Mouse (Mus musculus) midbrain, embryonic 12.5 days (tissue): ENCODE results near the gene Pla2g2e. TPM values are rescaled to one million over a fixed set of nuclear protein-coding genes. Genes with fewer than 3 reads are reported as not detected.

Experiments used
- ATAC-seq: fragments of 200-750 bp; cut with Nextera tagmentation; 2 replicates; pipeline ENCODE4 v1.8.0; 2017; ENCODE audit warnings: low read depth, moderate TSS enrichment, moderate library complexity; ENCODE audit not compliant: low FRiP score
- H3K27ac ChIP-seq: fragments of 300-500 bp; sonication (generic); replicated peaks from 2 replicates; pipeline ENCODE4 v1.5.1; 2016; ENCODE audit warnings: mild to moderate bottlenecking
- H3K27me3 ChIP-seq: fragments of 300-500 bp; sonication (generic); 2 replicates; pipeline ENCODE4 v1.6.1; 2016; ENCODE audit warnings: mild to moderate bottlenecking
- H3K36me3 ChIP-seq: fragments of 300-500 bp; sonication (generic); 2 replicates; pipeline ENCODE4 v1.6.1; 2016
- H3K4me1 ChIP-seq: fragments of 300-500 bp; sonication (generic); 2 replicates; pipeline ENCODE4 v1.6.1; 2016
- H3K4me2 ChIP-seq: fragments of 300-500 bp; sonication (generic); replicated peaks from 2 replicates; pipeline ENCODE4 v1.6.1; 2016; ENCODE audit warnings: mild to moderate bottlenecking, moderate library complexity
- H3K4me3 ChIP-seq: fragments of 300-500 bp; sonication (generic); 2 replicates; pipeline ENCODE4 v1.5.1; 2016; ENCODE audit warnings: mild to moderate bottlenecking
- H3K9ac ChIP-seq: fragments of 300-500 bp; sonication (generic); replicated peaks from 2 replicates; pipeline ENCODE4 v1.6.1; 2016; ENCODE audit warnings: mild to moderate bottlenecking, moderate library complexity
- H3K9me3 ChIP-seq: fragments of 300-500 bp; sonication (generic); 2 replicates; pipeline ENCODE4 v1.6.1; 2016; ENCODE audit warnings: mild to moderate bottlenecking
- whole genome bisulfite sequencing: fragments of 180-500 bp; shearing (Covaris S2); methylation state at CpG from one replicate; pipeline ENCODE4 v1.1.7; 2016; 5-methylcytosine and 5-hydroxymethylcytosine counted together
- polyA plus RNA-seq: library from polyadenylated mRNA; unstranded; fragments of >200 nt; fragmentation: Nextera tagmentation; extraction: Ambion mirVana; gene quantifications from 2 replicates; pipeline ENCODE4 v1.2.1, GENCODE M21; 2016

Pla2g2e gene
- not detected in 2 replicates for polyA plus RNA-seq

DNA sequence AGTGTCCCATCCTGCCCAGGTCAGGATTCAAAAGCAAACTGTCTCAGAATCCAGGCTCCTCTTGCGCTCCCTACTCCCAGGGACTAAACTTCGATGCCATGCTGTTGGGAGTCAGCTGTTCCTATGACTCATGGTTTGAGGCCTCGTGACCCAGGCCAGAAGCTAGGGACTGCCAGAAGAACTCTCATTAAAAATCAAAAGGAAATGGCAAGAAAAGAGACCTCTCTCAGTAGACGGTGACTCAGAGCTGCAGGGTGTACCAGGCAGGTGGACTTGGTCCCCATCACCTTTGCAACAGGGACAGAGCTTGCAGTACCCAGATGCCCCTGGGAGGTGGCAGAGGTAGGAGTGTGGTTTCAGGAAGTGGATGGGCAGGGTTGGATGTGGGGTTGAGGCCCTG lies at the start of gene Pla2g2e:
Pla2g2e (plus strand) TSS at position 212 of the 400 bp plus-strand sequence.
- Histone ChIP-seq H3K9me3 (no peaks in the 10 kb centered on the region), H3K9ac (no peak within 1 kb of the TSS), H3K4me1 (no peaks in the 10 kb centered on the region), H3K4me2 (no peak within 1 kb of the TSS), H3K36me3 (no peaks in the 10 kb centered on the region), H3K27me3 (peaks cover 16% of the 10 kb centered on the region), H3K4me3 (no peak within 1 kb of the TSS), H3K27ac (no peak within 1 kb of the TSS)
- WGBS, result 88% methylated on average over 4 of the region's 4 CpGs
- ATAC-seq, result no peak

DNA sequence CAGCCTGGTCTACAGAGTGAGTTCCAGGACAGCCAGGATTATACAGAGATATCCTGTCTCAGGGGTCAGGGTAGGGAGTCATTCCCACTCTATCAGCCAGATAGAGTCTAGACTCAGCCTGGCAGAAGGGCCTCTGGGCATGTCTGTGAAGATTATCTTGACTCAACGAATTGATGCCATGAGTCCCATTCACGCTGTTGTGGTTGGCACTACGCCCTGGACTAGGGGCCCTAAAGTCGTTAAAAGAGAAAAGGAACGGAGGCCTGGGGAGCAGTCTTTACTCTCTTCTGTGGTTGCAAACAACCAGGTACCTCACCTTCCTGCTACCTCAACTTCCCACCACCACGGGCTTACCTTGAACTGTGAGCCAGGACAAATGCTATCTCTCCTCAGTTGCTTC lies 37.9 kb upstream of the Pla2g2e start:
- no peaks in the 10 kb centered on the region for H3K27me3 ChIP-seq

DNA sequence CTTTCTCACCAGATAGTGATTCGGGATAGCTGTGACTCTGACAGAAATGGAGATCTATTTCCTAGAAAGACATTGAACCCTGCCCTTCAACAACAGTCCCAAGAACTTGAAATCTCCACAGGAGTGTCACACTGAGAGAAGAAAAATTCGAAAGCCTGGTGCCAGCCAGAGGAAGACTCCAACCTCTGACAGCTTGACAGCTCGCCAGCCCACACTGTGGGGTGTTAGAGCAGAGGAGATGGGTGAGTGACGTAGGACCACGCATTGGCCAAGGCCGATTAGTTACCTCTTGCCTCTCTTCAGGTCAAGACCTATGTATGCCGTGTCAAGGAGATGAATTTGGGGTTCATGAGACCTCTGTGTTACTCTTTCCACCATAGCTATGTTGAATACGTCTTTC lies 37.0 kb upstream of the Pla2g2e start:
- Histone ChIP-seq H3K4me3 (no peak overlapping the region), H3K36me3 (no peaks in the 10 kb centered on the region), H3K4me1 (no peaks in the 10 kb centered on the region), H3K9me3 (peaks cover 20% of the 10 kb centered on the region; the same call in 1 of the 2 replicates), H3K27ac (no peak overlapping the region), H3K9ac (no peak overlapping the region), H3K27me3 (no peaks in the 10 kb centered on the region), H3K4me2 (no peak overlapping the region)
- no peak for ATAC-seq
- 83% methylated on average over 8 of the region's 8 CpGs for WGBS

More for the DNA sequence above, 37.9 kb upstream of the Pla2g2e start:
- Histone ChIP-seq H3K9me3 (peaks cover 13% of the 10 kb centered on the region; the same call in 1 of the 2 replicates), H3K36me3 (no peaks in the 10 kb centered on the region), H3K4me2 (no peak overlapping the region), H3K9ac (no peak overlapping the region), H3K4me1 (no peaks in the 10 kb centered on the region), H3K4me3 (no peak overlapping the region), H3K27ac (no peak overlapping the region)
- WGBS, result 82% methylated on average over 6 of the region's 6 CpGs
- ATAC-seq, result no peak

DNA sequence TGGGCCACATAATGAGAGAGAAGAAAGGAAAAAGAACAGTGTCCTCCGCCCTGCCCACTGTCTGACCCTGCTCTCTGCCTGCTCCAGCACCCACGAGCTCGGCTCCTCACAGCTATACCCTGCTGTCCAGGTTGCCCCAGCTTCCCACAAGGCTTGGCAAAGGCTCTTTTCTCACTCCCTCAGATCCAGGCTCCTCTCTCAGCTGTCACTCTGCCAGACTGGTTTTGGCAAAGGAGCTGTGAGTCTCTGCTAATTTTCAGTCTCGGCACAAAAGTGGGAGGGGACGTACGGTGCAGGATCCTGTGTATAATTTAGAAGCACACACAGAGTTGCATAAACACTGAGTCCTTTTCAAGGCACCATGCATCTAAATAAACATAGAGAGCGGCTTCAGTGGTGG lies 36.4 kb upstream of the Pla2g2e start:
- no peak overlapping the region for H3K27ac ChIP-seq
- no peak overlapping the region for H3K4me2 ChIP-seq
- H3K9ac ChIP-seq, result no peak overlapping the region

DNA sequence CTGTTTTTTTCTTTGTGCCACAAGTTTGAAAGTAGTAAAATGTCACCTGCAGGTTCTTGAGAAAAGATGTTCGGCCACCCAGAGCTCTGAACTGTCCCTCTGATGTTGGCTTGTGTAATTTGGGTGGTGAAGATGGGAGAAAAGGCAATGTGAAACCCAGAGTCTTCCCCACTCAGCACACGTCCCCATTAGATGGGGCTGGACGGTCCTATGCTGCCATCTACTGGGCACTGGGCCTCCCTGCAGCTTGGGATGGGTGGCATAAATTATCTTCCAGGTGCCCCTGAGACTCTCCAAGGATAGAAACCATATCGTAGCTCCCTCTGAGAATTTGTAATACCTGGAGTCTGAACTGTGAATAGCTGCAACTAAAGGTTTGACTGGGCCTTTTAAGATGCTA lies 26.3 kb upstream of the Pla2g2e start:
- H3K4me3 ChIP-seq, result no peak overlapping the region
- no peak overlapping the region for H3K4me2 ChIP-seq
- ATAC-seq, result no peak
- no peaks in the 10 kb centered on the region for H3K9me3 ChIP-seq
- no peaks in the 10 kb centered on the region for H3K36me3 ChIP-seq
- H3K27me3 ChIP-seq, result peaks cover 13% of the 10 kb centered on the region; the same call in 1 of the 2 replicates
- no peak overlapping the region for H3K27ac ChIP-seq
- no peaks in the 10 kb centered on the region for H3K4me1 ChIP-seq
- WGBS, result 4% methylated on average over 4 of the region's 4 CpGs
- no peak overlapping the region for H3K9ac ChIP-seq

More for the DNA sequence above, 36.4 kb upstream of the Pla2g2e start:
- H3K4me1 ChIP-seq, result no peaks in the 10 kb centered on the region
- WGBS, result 89% methylated on average over 7 of the region's 7 CpGs
- H3K9me3 ChIP-seq, result peaks cover 20% of the 10 kb centered on the region; the same call in 1 of the 2 replicates
- H3K36me3 ChIP-seq, result no peaks in the 10 kb centered on the region
- no peak for ATAC-seq
- H3K27me3 ChIP-seq, result no peaks in the 10 kb centered on the region
- H3K4me3 ChIP-seq, result no peak overlapping the region

DNA sequence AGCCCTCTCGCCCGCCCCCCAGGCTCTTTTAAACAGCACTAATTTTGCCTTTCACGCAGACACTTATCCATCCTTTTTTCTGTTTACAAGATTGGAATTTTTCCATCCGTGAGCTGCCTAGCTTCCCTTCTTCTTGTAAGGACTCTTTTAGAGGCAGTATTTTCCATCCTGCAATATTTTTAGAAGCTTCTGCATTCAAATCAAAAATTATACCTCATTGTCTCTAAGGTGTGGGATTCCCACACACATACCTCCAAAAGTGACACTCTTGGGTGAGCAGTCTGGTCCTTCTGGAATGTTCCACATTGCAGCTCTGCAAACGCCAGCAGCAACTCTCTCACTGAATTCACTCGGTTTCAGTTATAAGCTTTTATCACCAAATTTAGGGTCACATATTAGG lies 24.8 kb upstream of the Pla2g2e start:
- H3K9me3 ChIP-seq, result no peaks in the 10 kb centered on the region
- no peak overlapping the region for H3K4me3 ChIP-seq
- no peak overlapping the region; the same call in 1 of the 2 replicates for H3K9ac ChIP-seq
- H3K4me1 ChIP-seq, result no peaks in the 10 kb centered on the region
- H3K27ac ChIP-seq, result no peak overlapping the region
- H3K4me2 ChIP-seq, result no peak overlapping the region
- H3K27me3 ChIP-seq, result peaks cover 13% of the 10 kb centered on the region; the same call in 1 of the 2 replicates
- no peaks in the 10 kb centered on the region for H3K36me3 ChIP-seq
- 73% methylated on average over 6 of the region's 6 CpGs for WGBS
- no peak for ATAC-seq

DNA sequence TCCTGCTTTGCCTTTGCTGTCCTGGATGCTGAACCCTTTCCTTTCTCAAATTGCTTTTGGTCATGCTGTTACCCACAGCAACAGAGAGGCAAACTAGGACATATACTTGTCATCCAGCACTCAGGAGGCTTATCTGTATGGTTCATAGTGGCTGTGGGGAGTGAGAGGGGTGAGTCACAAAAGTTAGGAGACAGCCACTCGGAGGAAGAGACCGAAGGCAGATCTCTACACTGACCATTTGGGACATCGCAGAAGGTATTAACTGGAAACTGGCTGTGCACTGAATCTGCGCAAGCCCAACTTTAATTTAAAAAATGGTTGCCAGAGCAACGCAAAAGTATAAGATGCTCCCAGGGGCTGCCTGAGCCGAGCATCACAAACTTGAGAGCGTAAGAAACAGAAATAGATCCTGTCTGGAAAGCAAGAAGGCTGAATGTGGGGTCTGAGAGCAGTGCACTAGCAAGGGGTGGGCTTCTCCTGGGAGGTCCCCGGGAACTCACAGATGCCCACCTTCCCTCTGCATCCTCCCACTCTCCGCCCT lies 22.6 kb upstream of the Pla2g2e start:
- no peak overlapping the region for H3K4me3 ChIP-seq
- H3K9me3 ChIP-seq, result no peaks in the 10 kb centered on the region
- no peaks in the 10 kb centered on the region for H3K4me1 ChIP-seq
- no peak overlapping the region for H3K9ac ChIP-seq
- H3K27ac ChIP-seq, result no peak overlapping the region
- no peak overlapping the region for H3K4me2 ChIP-seq
- peaks cover 13% of the 10 kb centered on the region; the same call in 1 of the 2 replicates for H3K27me3 ChIP-seq
- no peak for ATAC-seq
- H3K36me3 ChIP-seq, result no peaks in the 10 kb centered on the region
- WGBS, result 89% methylated on average over 9 of the region's 9 CpGs

DNA sequence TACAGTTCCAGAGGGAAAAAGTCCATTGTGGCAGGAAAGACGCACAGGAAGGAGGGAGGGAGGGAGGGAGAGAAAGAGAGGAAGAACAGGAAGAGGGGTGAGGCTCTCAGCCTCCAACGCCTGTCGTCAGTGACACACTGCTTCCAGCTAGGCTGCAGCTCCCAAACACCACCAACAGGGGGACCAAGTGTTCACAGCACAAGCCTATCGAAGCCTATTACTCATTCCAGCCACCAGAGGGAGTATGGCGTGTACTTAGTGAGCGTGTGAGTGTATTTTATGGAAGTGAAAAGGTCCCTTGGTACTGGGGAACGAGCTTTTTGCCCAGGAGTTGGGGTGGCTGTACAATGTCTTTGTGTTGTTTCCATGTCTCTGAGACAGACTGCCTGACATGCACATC lies 21.3 kb upstream of the Pla2g2e start:
- Histone ChIP-seq H3K36me3 (no peaks in the 10 kb centered on the region), H3K4me1 (no peaks in the 10 kb centered on the region), H3K27me3 (peaks cover 11% of the 10 kb centered on the region; the same call in 1 of the 2 replicates), H3K4me2 (no peak overlapping the region), H3K4me3 (no peak overlapping the region), H3K9me3 (no peaks in the 10 kb centered on the region), H3K27ac (no peak overlapping the region), H3K9ac (no peak overlapping the region)
- whole genome bisulfite sequencing, result 25% methylated on average over 7 of the region's 7 CpGs
- ATAC-seq, result no peak

DNA sequence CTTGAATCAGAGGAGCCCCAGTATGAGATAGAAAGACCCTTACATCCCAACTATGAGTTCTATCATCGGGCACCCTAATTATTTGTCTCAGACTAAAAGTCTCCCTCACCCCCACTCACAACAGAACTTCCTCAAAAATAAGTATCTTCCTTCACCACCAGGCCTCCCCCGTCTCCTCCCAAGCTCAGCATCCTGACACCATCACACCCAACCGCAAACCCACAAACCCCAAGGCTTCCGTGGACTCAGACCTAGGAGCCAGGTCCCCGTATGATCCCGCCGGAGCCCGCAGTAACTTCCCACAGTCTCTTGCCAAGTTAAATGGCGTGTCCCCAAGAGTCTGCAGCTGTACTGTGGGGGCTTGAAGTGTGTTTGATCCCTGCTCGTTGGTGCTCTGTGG lies 20.2 kb upstream of the Pla2g2e start:
- H3K4me1 ChIP-seq, result no peaks in the 10 kb centered on the region
- H3K9me3 ChIP-seq, result no peaks in the 10 kb centered on the region
- no peak overlapping the region for H3K4me2 ChIP-seq
- H3K36me3 ChIP-seq, result no peaks in the 10 kb centered on the region
- WGBS, result 94% methylated on average over 10 of the region's 10 CpGs
- H3K27ac ChIP-seq, result no peak overlapping the region
- no peak overlapping the region for H3K4me3 ChIP-seq
- ATAC-seq, result no peak
- peaks cover 4% of the 10 kb centered on the region; the same call in 1 of the 2 replicates for H3K27me3 ChIP-seq
- no peak overlapping the region for H3K9ac ChIP-seq

DNA sequence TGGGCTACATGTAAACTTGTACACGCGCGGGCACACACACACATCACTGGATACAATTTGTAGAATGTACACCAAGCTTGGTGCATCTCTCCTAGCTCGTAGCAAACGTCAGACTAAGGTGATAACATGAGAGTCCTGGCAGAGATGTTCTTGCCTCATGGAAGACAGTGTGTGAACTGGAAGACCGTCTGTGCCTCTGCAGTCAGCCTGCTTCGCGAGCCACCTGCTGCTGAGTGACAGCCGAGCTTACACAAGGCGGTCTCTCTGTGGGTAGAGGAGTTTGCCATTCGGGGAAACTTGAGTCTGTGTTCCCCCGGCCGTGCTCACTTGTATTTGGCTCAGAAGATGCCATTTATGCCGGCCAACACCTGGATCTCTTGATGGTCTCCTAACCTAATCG lies 19.3 kb upstream of the Pla2g2e start:
- no peak for ATAC-seq
- no peaks in the 10 kb centered on the region for H3K27me3 ChIP-seq
- no peaks in the 10 kb centered on the region for H3K36me3 ChIP-seq
- no peak overlapping the region for H3K4me2 ChIP-seq
- H3K27ac ChIP-seq, result no peak overlapping the region
- no peaks in the 10 kb centered on the region for H3K4me1 ChIP-seq
- no peak overlapping the region for H3K4me3 ChIP-seq
- H3K9ac ChIP-seq, result no peak overlapping the region
- 88% methylated on average over 15 of the region's 15 CpGs for WGBS
- no peaks in the 10 kb centered on the region for H3K9me3 ChIP-seq

DNA sequence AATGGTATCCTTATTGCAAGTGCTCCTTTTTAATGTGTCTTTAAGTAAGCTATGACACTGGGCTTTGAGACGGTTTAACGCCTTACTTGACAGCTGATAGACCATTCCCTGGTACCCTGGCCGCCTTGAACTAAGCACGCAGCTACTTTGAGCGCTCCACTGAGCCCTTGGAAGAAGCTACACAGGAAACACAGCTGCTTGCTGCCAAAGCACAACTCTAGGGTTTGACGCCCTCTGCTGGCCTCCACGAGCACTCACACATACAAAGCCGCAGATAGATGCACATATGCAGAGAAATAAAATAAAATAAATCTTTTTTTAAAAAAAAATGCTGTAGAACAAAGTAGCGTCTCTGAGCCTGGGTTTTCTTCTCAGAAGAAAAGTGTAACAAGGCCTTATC lies 18.5 kb upstream of the Pla2g2e start:
- peak overlapping the region; percentile 52 for H3K4me2 ChIP-seq
- 16% methylated on average over 9 of the region's 9 CpGs for WGBS
- H3K9me3 ChIP-seq, result no peaks in the 10 kb centered on the region
- peak overlapping the region; percentile 40 for H3K4me3 ChIP-seq
- H3K9ac ChIP-seq, result peak overlapping the region; percentile 53; the same call in 1 of the 2 replicates
- ATAC-seq, result no peak
- no peaks in the 10 kb centered on the region for H3K27me3 ChIP-seq
- no peaks in the 10 kb centered on the region for H3K36me3 ChIP-seq
- H3K27ac ChIP-seq, result no peak overlapping the region
- no peaks in the 10 kb centered on the region for H3K4me1 ChIP-seq

DNA sequence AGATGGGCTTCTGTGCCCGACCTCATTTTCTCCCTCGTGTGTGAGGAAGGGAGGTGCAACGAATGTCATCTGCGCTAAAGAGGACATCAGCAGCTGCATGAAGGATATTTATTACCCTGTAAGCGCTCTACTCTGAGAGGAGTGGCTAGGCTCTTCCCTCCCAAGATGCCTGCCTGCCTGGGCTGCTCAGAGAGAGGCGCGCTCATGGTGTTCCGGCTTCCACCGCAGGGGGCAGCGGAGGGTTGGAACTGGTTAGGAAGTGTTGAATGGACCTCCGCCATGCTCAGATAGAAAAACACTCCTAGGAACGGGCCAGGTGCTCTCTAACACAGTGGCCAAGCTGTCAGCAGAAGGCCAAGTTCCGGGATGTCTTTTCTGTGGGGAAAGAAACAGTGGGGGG lies 18.0 kb upstream of the Pla2g2e start:
- Histone ChIP-seq H3K4me3 (peak overlapping the region; percentile 40), H3K9ac (peak overlapping the region; percentile 53; the same call in 1 of the 2 replicates), H3K36me3 (no peaks in the 10 kb centered on the region), H3K27me3 (no peaks in the 10 kb centered on the region), H3K4me2 (peak overlapping the region; percentile 52), H3K9me3 (no peaks in the 10 kb centered on the region), H3K27ac (no peak overlapping the region), H3K4me1 (no peaks in the 10 kb centered on the region)
- peak; percentile 72 for ATAC-seq
- WGBS, result 6% methylated on average over 13 of the region's 13 CpGs
